Mouse (Mus musculus) midbrain, postnatal 0 days (tissue): ENCODE measurements at regions not wholly inside any gene's neighbourhood (a gene's known extent, or its start where the extent isn't known, plus 50 kb on each side); places are given as distances from the start of the nearest gene placed in this dataset.

Source experiments
- ATAC-seq: fragments of 200-750 bp; cut with Nextera tagmentation; 2 replicates; pipeline ENCODE4 v1.8.0; 2017; ENCODE audit warnings: moderate number of reproducible peaks, mild to moderate bottlenecking, moderate TSS enrichment, moderate library complexity; ENCODE audit not compliant: low FRiP score
- DNase-seq: peaks from one replicate; pipeline ENCODE4 v3.0.0-alpha.2; 2015; ENCODE audit warnings: low spot score
- H3K27ac ChIP-seq: fragments of 300-500 bp; sonication (generic); 2 replicates; pipeline ENCODE4 v1.5.1; 2014; ENCODE audit warnings: low read depth, mild to moderate bottlenecking, low read length, mixed read lengths
- H3K27me3 ChIP-seq: fragments of 300-500 bp; sonication (generic); 2 replicates; pipeline ENCODE4 v1.6.1; 2014; ENCODE audit warnings: low read length, control low read depth, mixed read lengths; ENCODE audit not compliant: insufficient read depth
- H3K36me3 ChIP-seq: fragments of 300-500 bp; sonication (generic); 2 replicates; pipeline ENCODE4 v1.6.1; 2014; ENCODE audit warnings: low read length, control low read depth, mixed read lengths; ENCODE audit not compliant: insufficient read depth
- H3K4me1 ChIP-seq: fragments of 300-500 bp; sonication (generic); 2 replicates; pipeline ENCODE4 v1.6.1; 2014; ENCODE audit warnings: mild to moderate bottlenecking, control low read depth, antibody characterized with exemption, low read length, mixed read lengths; ENCODE audit not compliant: insufficient read depth
- H3K4me2 ChIP-seq: fragments of 300-500 bp; sonication (generic); 2 replicates; pipeline ENCODE4 v1.6.1; 2014; ENCODE audit warnings: low read depth, mild to moderate bottlenecking, low read length, mixed read lengths; ENCODE audit not compliant: poor library complexity, severe bottlenecking
- H3K4me3 ChIP-seq: fragments of 300-500 bp; sonication (generic); 2 replicates; pipeline ENCODE4 v1.5.1; 2014; ENCODE audit warnings: low read depth, mild to moderate bottlenecking, low read length, moderate library complexity
- H3K9ac ChIP-seq: fragments of 300-500 bp; sonication (generic); replicated peaks from 2 replicates; pipeline ENCODE4 v1.6.1; 2014; ENCODE audit warnings: mild to moderate bottlenecking, low read length, moderate library complexity, mixed read lengths; ENCODE audit not compliant: poor library complexity, severe bottlenecking
- H3K9me3 ChIP-seq: fragments of 300-500 bp; sonication (generic); 2 replicates; pipeline ENCODE4 v1.6.1; 2016; ENCODE audit warnings: low read length, control low read depth
- CTCF ChIP-seq: IDR thresholded peaks from 2 replicates; pipeline ENCODE4 v1.5.1; 2016; ENCODE audit warnings: antibody characterized with exemption, mild to moderate bottlenecking
- WGBS: fragments of 180-500 bp; shearing (Covaris S2); extraction: QIAGEN DNeasy Blood & Tissue Kit; methylation state at CpG from one replicate; pipeline ENCODE4 v1.1.7; 2014; 5-methylcytosine and 5-hydroxymethylcytosine counted together

GRCm38 (mm10) chr2:92726640-92727039 is 127.1 kb downstream of the Chst1 start:
- Histone ChIP-seq H3K9ac (no peak overlapping the region), H3K27me3 (no peaks in the 10 kb centered on the region), H3K4me3 (no peak overlapping the region), H3K9me3 (no peaks in the 10 kb centered on the region), H3K27ac (no peak overlapping the region), H3K36me3 (no peaks in the 10 kb centered on the region), H3K4me2 (no peak overlapping the region), H3K4me1 (peaks cover 4% of the 10 kb centered on the region; the same call in 1 of the 2 replicates)
- ATAC-seq = no peak
- DNase-seq = peak; percentile 59
- 39% methylated on average over 7 of the region's 7 CpGs for WGBS
- no peak for TF ChIP-seq CTCF

GRCm38 (mm10) chr2:92727241-92727640 is 127.7 kb downstream of the Chst1 start:
- Histone ChIP-seq H3K9ac (no peak overlapping the region), H3K4me3 (no peak overlapping the region), H3K27me3 (no peaks in the 10 kb centered on the region), H3K36me3 (no peaks in the 10 kb centered on the region), H3K27ac (no peak overlapping the region), H3K4me2 (no peak overlapping the region), H3K9me3 (no peaks in the 10 kb centered on the region), H3K4me1 (peaks cover 4% of the 10 kb centered on the region; the same call in 1 of the 2 replicates)
- 92% methylated on average over 2 of the region's 2 CpGs for WGBS
- TF ChIP-seq CTCF = no peak
- no peak for DNase-seq
- ATAC-seq = no peak

GRCm38 (mm10) chr2:92728388-92728787 is 128.9 kb downstream of the Chst1 start:
- Histone ChIP-seq H3K9me3 (no peaks in the 10 kb centered on the region), H3K27me3 (no peaks in the 10 kb centered on the region), H3K36me3 (no peaks in the 10 kb centered on the region), H3K9ac (no peak overlapping the region), H3K4me3 (no peak overlapping the region), H3K4me1 (peaks cover 4% of the 10 kb centered on the region; the same call in 1 of the 2 replicates), H3K4me2 (no peak overlapping the region), H3K27ac (no peak overlapping the region)
- DNase-seq = no peak
- no peak for TF ChIP-seq CTCF
- ATAC-seq = no peak
- 79% methylated on average over 3 of the region's 3 CpGs for WGBS

- no peak for TF ChIP-seq CTCF
- no peak overlapping the region for H3K4me3 ChIP-seq
- no peak overlapping the region for H3K27ac ChIP-seq
- H3K9me3 ChIP-seq = no peaks in the 10 kb centered on the region
- ATAC-seq (no peak), DNase-seq (no peak)
- peaks cover 4% of the 10 kb centered on the region; the same call in 1 of the 2 replicates for H3K4me1 ChIP-seq
- H3K27me3 ChIP-seq = no peaks in the 10 kb centered on the region
- no peaks in the 10 kb centered on the region for H3K36me3 ChIP-seq
- H3K4me2 ChIP-seq = no peak overlapping the region
- H3K9ac ChIP-seq = no peak overlapping the region
- WGBS = 96% methylated on average over 6 of the region's 6 CpGs
These were observed 130.9 kb downstream of the Chst1 start for GRCm38 (mm10) chr2:92730371-92730770.

GRCm38 (mm10) chr2:92733403-92733802 is 133.9 kb downstream of the Chst1 start:
- no peak overlapping the region for H3K4me2 ChIP-seq
- H3K9ac ChIP-seq = no peak overlapping the region
- no peaks in the 10 kb centered on the region for H3K27me3 ChIP-seq
- no peak for TF ChIP-seq CTCF
- no peak overlapping the region for H3K27ac ChIP-seq
- H3K4me1 ChIP-seq = no peaks in the 10 kb centered on the region
- 93% methylated on average over 1 of the region's 1 CpGs for WGBS
- DNase-seq = no peak
- no peak for ATAC-seq
- H3K36me3 ChIP-seq = no peaks in the 10 kb centered on the region
- no peaks in the 10 kb centered on the region for H3K9me3 ChIP-seq
- H3K4me3 ChIP-seq = no peak overlapping the region

- Histone ChIP-seq H3K36me3 (no peaks in the 10 kb centered on the region), H3K4me1 (no peaks in the 10 kb centered on the region), H3K4me2 (no peak overlapping the region), H3K9me3 (no peaks in the 10 kb centered on the region), H3K4me3 (no peak overlapping the region), H3K27ac (0 out of 2 replicates have a peak overlapping the region, but pooled peaks have one; percentile 32), H3K9ac (no peak overlapping the region), H3K27me3 (no peaks in the 10 kb centered on the region)
- TF ChIP-seq CTCF = no peak
- DNase-seq (no peak), ATAC-seq (no peak)
- 69% methylated on average over 5 of the region's 5 CpGs for WGBS
These were observed 136.3 kb downstream of the Chst1 start for GRCm38 (mm10) chr2:92735784-92736183.
